8 mouse cellular contexts compared by ENCODE assay signal in genomic region chr6:34909631-34910345, GRCm38 (mm10). TPM values are rescaled to one million over a fixed set of nuclear protein-coding genes. Genes with fewer than 3 reads are reported as not detected.
DNase-seq lines count a peak whose midpoint lies in the region; ATAC-seq and TF ChIP-seq lines count a peak whose summit lies in the region.

No protein-coding gene starts in this region.

- H3K4me1 ChIP-seq in embryonic facial prominence, embryonic 14.5 days (ENCODE audit: control insufficient read depth, insufficient read depth, low read length), result peaks cover 6% of the 10 kb centered on the region; the same call in 1 of the 2 replicates
- peaks cover 6% of the 10 kb centered on the region; the same call in 1 of the 2 replicates for H3K4me1 ChIP-seq in kidney, embryonic 14.5 days (ENCODE audit: control insufficient read depth, insufficient read depth, low read length)

- H3ac ChIP-seq in myocyte (ENCODE audit: control insufficient read depth, insufficient read length), result peak overlapping the region; percentile 41

- ATAC-seq in embryonic facial prominence, embryonic 14.5 days (ENCODE audit: low read depth), result no peak
- no peak for ATAC-seq in kidney, embryonic 14.5 days (ENCODE audit: low FRiP score, low TSS enrichment)

- peak overlapping the region; percentile 88 for H3K27ac ChIP-seq in left cerebral cortex, adult 2 months
- 0 out of 2 replicates have a peak overlapping the region, but pooled peaks have one; percentile 80 for H3K27ac ChIP-seq in embryonic facial prominence, embryonic 14.5 days (replicated peaks; ENCODE audit: low read depth, low read length)
- H3K27ac ChIP-seq in kidney, embryonic 14.5 days (ENCODE audit: low read depth, low read length), result no peak overlapping the region

- H3K4me3 ChIP-seq in left cerebral cortex, adult 2 months, result peak overlapping the region; percentile 92
- H3K4me3 ChIP-seq in embryonic facial prominence, embryonic 14.5 days (ENCODE audit: low read depth, low read length), result peak overlapping the region; percentile 68
- peak overlapping the region; percentile 73 for H3K4me3 ChIP-seq in kidney, embryonic 14.5 days (ENCODE audit: low read length)
- peak overlapping the region; percentile 61 for H3K4me3 ChIP-seq in myocyte

- H3K36me3 ChIP-seq in embryonic facial prominence, embryonic 14.5 days (ENCODE audit: control insufficient read depth, insufficient read depth, low read length), result peaks cover 33% of the 10 kb centered on the region
- peaks cover 21% of the 10 kb centered on the region; the same call in 1 of the 2 replicates for H3K36me3 ChIP-seq in kidney, embryonic 14.5 days (ENCODE audit: control insufficient read depth, insufficient read depth, low read length)
- H3K36me3 ChIP-seq in myocyte (ENCODE audit: control insufficient read depth, insufficient read depth), result peaks cover 3% of the 10 kb centered on the region

- intact Hi-C loops in left cerebral cortex, adult 2 months (cut with DNase I), result loop anchor here (2.0 kb wide), 1 partner anchor 31 kb away; the partner anchor contains the start of gene Cyren

- DNase-seq in left cerebral cortex, adult 2 months (ENCODE audit: extremely low spot score in 1 of 2, low spot score in 2 of 2), result no peak
- DNase-seq in left cerebral cortex, adult 18-20 months (ENCODE audit: low spot score in 2 of 2), result no peak
- no peak for DNase-seq in embryonic facial prominence, embryonic 14.5 days (ENCODE audit: low spot score)
- DNase-seq in gastrocnemius, postnatal 10 days, result no peak
- no peak for DNase-seq in right cerebral cortex, postnatal 14 days
- no peak for DNase-seq in frontal cortex, adult 2 months (ENCODE audit: extremely low spot score in 1 of 2, low spot score in 1 of 2)

- H3K4me2 ChIP-seq in embryonic facial prominence, embryonic 14.5 days (ENCODE audit: low read depth, low read length), result peak overlapping the region; percentile 56
- peak overlapping the region; percentile 73 for H3K4me2 ChIP-seq in kidney, embryonic 14.5 days (replicated peaks; ENCODE audit: low read depth, low read length)
- H3K4me2 ChIP-seq in myocyte (ENCODE audit: low read depth), result peak overlapping the region; percentile 82

- H3K9ac ChIP-seq in embryonic facial prominence, embryonic 14.5 days (ENCODE audit: low read depth, low read length), result peak overlapping the region; percentile 71
- peak overlapping the region; percentile 61 for H3K9ac ChIP-seq in kidney, embryonic 14.5 days (ENCODE audit: low read depth, low read length)

- WGBS in embryonic facial prominence, embryonic 14.5 days, result 42% methylated on average over 8 of the region's 8 CpGs
- 43% methylated on average over 8 of the region's 8 CpGs for WGBS in kidney, embryonic 14.5 days

- H3K79me2 ChIP-seq in myocyte (ENCODE audit: control insufficient read depth, insufficient read depth), result peaks cover 7% of the 10 kb centered on the region

- no peak for TF ChIP-seq POLR2A in myocyte (IDR thresholded peaks at IDR 0.05; ENCODE audit: insufficient read length, low read depth)

- no peaks in the 10 kb centered on the region for H3K9me3 ChIP-seq in embryonic facial prominence, embryonic 14.5 days (ENCODE audit: control insufficient read depth, low read length)
- H3K9me3 ChIP-seq in kidney, embryonic 14.5 days (ENCODE audit: control insufficient read depth, low read length), result no peaks in the 10 kb centered on the region

- TF ChIP-seq CTCF in left cerebral cortex, adult 2 months (IDR thresholded peaks at IDR 0.05), result no peak

- H3K27me3 ChIP-seq in embryonic facial prominence, embryonic 14.5 days (replicated peaks; ENCODE audit: control insufficient read depth, insufficient read depth, low read length), result no peaks in the 10 kb centered on the region
- no peaks in the 10 kb centered on the region for H3K27me3 ChIP-seq in kidney, embryonic 14.5 days (ENCODE audit: control insufficient read depth, insufficient read depth, low read length)
- H3K27me3 ChIP-seq in myocyte (ENCODE audit: control insufficient read depth, insufficient read depth, insufficient read length), result no peaks in the 10 kb centered on the region

TF ChIP-seq in myocyte, 11 proteins besides CTCF, POLR2A, EP300 and RAD21:
- TF ChIP-seq USF1 (IDR thresholded peaks at IDR 0.05; ENCODE audit: low read depth) (no peak), E2F4 (IDR thresholded peaks at IDR 0.05; ENCODE audit: insufficient read depth) (no peak)
TF ChIP-seq in myocyte: peak in this region for 0.

RNA-seq across cellular contexts. Expression of gene Wdr91, which starts 0.9 kb away (rescaled TPM):
- 10 to 100 TPM; 29.3 to 30.7 TPM for total RNA-seq in left cerebral cortex, adult 2 months (2021)
- total RNA-seq in left cerebral cortex, adult 18-20 months (2021), result 10 to 100 TPM; 30.2 to 33.2 TPM
- polyA plus RNA-seq in embryonic facial prominence, embryonic 14.5 days (2014; fragmentation: Nextera tagmentation; extraction: Ambion mirVana), result 8.6 and 10.2 TPM in 2 replicates
- 7.3 and 11.0 TPM in 2 replicates for polyA plus RNA-seq in kidney, embryonic 14.5 days (2014; fragmentation: Nextera tagmentation; extraction: Ambion mirVana)
- polyA plus RNA-seq in myocyte (2012; fragmentation: generic; extraction: Trizol), result 12.9 TPM
- total RNA-seq in gastrocnemius, postnatal 10 days (2021), result 10 to 100 TPM; 12.0 to 15.6 TPM
- polyA plus RNA-seq in frontal cortex, adult 2 months (2012; rRNA removed), result 22.8 and 26.7 TPM in 2 replicates

RNA-seq across cellular contexts. Expression of gene Stra8, which starts 10.2 kb away (rescaled TPM):
- not detected for total RNA-seq in left cerebral cortex, adult 2 months (2021)
- total RNA-seq in left cerebral cortex, adult 18-20 months (2021), result not detected
- not detected in 2 replicates for polyA plus RNA-seq in embryonic facial prominence, embryonic 14.5 days (2014; fragmentation: Nextera tagmentation; extraction: Ambion mirVana)
- polyA plus RNA-seq in kidney, embryonic 14.5 days (2014; fragmentation: Nextera tagmentation; extraction: Ambion mirVana), result not detected in 2 replicates
- polyA plus RNA-seq in myocyte (2012; fragmentation: generic; extraction: Trizol), result not detected
- total RNA-seq in gastrocnemius, postnatal 10 days (2021), result not detected
- not detected in 2 replicates for polyA plus RNA-seq in frontal cortex, adult 2 months (2012; rRNA removed)

RNA-seq across cellular contexts. Expression of gene Cyren, which starts 31.9 kb away (rescaled TPM):
- total RNA-seq in left cerebral cortex, adult 2 months (2021), result 1 to 10 TPM; 5.6 to 7.2 TPM
- 1 to 10 TPM; 4.1 to 5.6 TPM for total RNA-seq in left cerebral cortex, adult 18-20 months (2021)
- polyA plus RNA-seq in embryonic facial prominence, embryonic 14.5 days (2014; fragmentation: Nextera tagmentation; extraction: Ambion mirVana), result 9.6 and 10.7 TPM in 2 replicates
- polyA plus RNA-seq in kidney, embryonic 14.5 days (2014; fragmentation: Nextera tagmentation; extraction: Ambion mirVana), result 13.1 and 14.2 TPM in 2 replicates
- polyA plus RNA-seq in myocyte (2012; fragmentation: generic; extraction: Trizol), result 8.0 TPM
- total RNA-seq in gastrocnemius, postnatal 10 days (2021), result 1 to 10 TPM; 5.6 TPM
- polyA plus RNA-seq in frontal cortex, adult 2 months (2012; rRNA removed), result 5.8 and 6.5 TPM in 2 replicates

RNA-seq across cellular contexts. Expression of gene Tmem140, which starts 46.8 kb away (rescaled TPM):
- total RNA-seq in left cerebral cortex, adult 2 months (2021), result 1 to 10 TPM; 3.1 TPM
- 1 to 10 TPM; 3.5 to 4.6 TPM for total RNA-seq in left cerebral cortex, adult 18-20 months (2021)
- polyA plus RNA-seq in embryonic facial prominence, embryonic 14.5 days (2014; fragmentation: Nextera tagmentation; extraction: Ambion mirVana), result 2.4 TPM in 2 replicates
- polyA plus RNA-seq in kidney, embryonic 14.5 days (2014; fragmentation: Nextera tagmentation; extraction: Ambion mirVana), result 0.64 and 1.0 TPM in 2 replicates
- 12.0 TPM for polyA plus RNA-seq in myocyte (2012; fragmentation: generic; extraction: Trizol)
- 10 to 100 TPM; 12.6 to 12.9 TPM for total RNA-seq in gastrocnemius, postnatal 10 days (2021)
- 1.9 and 2.1 TPM in 2 replicates for polyA plus RNA-seq in frontal cortex, adult 2 months (2012; rRNA removed)
